Comparison of ENCODE assay signal across 18 mouse cellular contexts in genomic region chr1:77472566-77472965, GRCm38 (mm10). TPM values are rescaled to one million over a fixed set of nuclear protein-coding genes. Genes with fewer than 3 reads are reported as not detected.
"Had no signal": no experiment of that assay in that cellular context is flagged by ENCODE, and none has a peak within 500 bp of the region (broad histone marks: within the 10 kb centered on the region; RNA-seq: fewer than 3 reads in every experiment).

No protein-coding gene starts in this region.

- H3K27me3 ChIP-seq: lung, embryonic 15.5 days; megakaryocyte, embryonic 14.5 days; midbrain, embryonic 13.5 days; midbrain, embryonic 15.5 days; neural tube, embryonic 12.5 days; stomach, embryonic 15.5 days had no signal

- H3K4me3 ChIP-seq: lung, embryonic 15.5 days; megakaryocyte, embryonic 14.5 days; midbrain, embryonic 13.5 days; midbrain, embryonic 15.5 days; neural tube, embryonic 12.5 days; stomach, embryonic 15.5 days had no signal

- ATAC-seq: liver, postnatal 0 days; lung, postnatal 0 days; midbrain, embryonic 13.5 days; midbrain, embryonic 15.5 days had no signal

- H3K27ac ChIP-seq: lung, embryonic 15.5 days; macrophage; midbrain, embryonic 13.5 days; midbrain, embryonic 15.5 days; neural tube, embryonic 12.5 days; stomach, embryonic 15.5 days; stomach, postnatal 0 days had no signal

- H3K9me3 ChIP-seq: lung, embryonic 15.5 days; midbrain, embryonic 13.5 days; midbrain, embryonic 15.5 days; neural tube, embryonic 12.5 days; stomach, embryonic 15.5 days had no signal

- H3K9ac ChIP-seq: liver, postnatal 0 days; lung, embryonic 15.5 days; midbrain, embryonic 13.5 days; midbrain, embryonic 15.5 days; neural tube, embryonic 12.5 days; stomach, embryonic 15.5 days had no signal

- DNase-seq: liver, postnatal 0 days; lung, adult 2 months; lung, postnatal 14 days; lung, postnatal 36 days; right cerebral cortex, postnatal 14 days; thymus, adult 2 months; thymus, postnatal 25 days; thymus, postnatal 4 days had no signal

- H3K4me1 ChIP-seq: megakaryocyte, embryonic 14.5 days had no signal

- H3K4me2 ChIP-seq: lung, embryonic 15.5 days; midbrain, embryonic 11.5 days; midbrain, embryonic 13.5 days; midbrain, embryonic 15.5 days; neural tube, embryonic 12.5 days; stomach, embryonic 15.5 days had no signal

- H3K36me3 ChIP-seq: lung, embryonic 15.5 days; midbrain, embryonic 13.5 days; midbrain, embryonic 15.5 days; neural tube, embryonic 12.5 days; stomach, embryonic 15.5 days had no signal

RNA-seq across cellular contexts. Expression of gene Epha4, which starts 42.3 kb away (rescaled TPM):
- polyA plus RNA-seq: macrophage had no signal
